Mouse (Mus musculus) frontal cortex, adult (tissue): ENCODE results near the gene Fezf1.

Source experiments
- ATAC-seq: cut with Nextera tagmentation; 2 replicates; pipeline ENCODE4 v1.9.2; 2017; ENCODE audit warnings: mild to moderate bottlenecking, moderate library complexity, mixed read lengths; ENCODE audit not compliant: low TSS enrichment

The Fezf1 gene

GRCm38 (mm10) chr6:23247512-23248312 lies 450 bp downstream of the Fezf1 start:
- no peak for ATAC-seq

DNA sequence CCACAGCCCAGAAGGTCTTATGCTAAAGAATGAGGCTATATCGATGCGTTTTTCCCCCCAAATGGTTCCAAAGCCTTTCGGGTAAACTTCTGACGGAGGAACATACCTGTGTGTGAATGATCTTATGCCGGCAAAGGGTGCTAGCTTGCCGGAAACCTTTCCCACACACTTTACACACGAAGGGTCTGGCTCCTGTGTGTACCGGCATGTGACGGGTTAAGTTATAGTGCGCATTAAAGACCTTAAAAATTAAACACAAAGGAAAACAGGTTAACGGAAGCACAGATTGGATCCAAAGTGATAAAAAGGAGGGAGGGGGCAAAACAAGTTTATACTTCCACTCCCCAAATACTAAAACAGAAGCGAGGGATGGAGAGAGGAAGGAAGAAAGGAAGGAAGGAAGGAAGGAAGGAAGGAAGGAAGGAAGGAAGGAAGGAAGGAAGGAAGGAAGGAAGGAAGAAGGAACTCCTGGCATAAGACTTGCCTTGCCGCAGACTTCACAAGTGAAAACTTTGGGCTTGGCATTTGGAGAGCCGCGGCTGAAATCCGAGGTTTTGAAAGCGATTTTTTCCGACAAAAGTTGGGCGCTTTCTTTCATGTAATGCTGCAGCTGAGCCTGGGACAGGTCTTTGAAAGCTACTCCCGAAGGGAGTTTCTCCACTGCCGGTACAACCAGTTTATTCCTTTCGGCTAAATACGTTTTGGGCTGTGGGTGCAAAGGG lies 1.2 kb downstream of the Fezf1 start:
- ATAC-seq = no peak

GRCm38 (mm10) chr6:23246061-23246789 lies 1.9 kb downstream of the Fezf1 start:
- ATAC-seq = no peak

- ATAC-seq = no peak
Observed at GRCm38 (mm10) chr6:23245545-23246011, 2.6 kb downstream of the Fezf1 start.

- no peak for ATAC-seq
Observed at GRCm38 (mm10) chr6:23245121-23245520, 3.0 kb downstream of the Fezf1 start.

DNA sequence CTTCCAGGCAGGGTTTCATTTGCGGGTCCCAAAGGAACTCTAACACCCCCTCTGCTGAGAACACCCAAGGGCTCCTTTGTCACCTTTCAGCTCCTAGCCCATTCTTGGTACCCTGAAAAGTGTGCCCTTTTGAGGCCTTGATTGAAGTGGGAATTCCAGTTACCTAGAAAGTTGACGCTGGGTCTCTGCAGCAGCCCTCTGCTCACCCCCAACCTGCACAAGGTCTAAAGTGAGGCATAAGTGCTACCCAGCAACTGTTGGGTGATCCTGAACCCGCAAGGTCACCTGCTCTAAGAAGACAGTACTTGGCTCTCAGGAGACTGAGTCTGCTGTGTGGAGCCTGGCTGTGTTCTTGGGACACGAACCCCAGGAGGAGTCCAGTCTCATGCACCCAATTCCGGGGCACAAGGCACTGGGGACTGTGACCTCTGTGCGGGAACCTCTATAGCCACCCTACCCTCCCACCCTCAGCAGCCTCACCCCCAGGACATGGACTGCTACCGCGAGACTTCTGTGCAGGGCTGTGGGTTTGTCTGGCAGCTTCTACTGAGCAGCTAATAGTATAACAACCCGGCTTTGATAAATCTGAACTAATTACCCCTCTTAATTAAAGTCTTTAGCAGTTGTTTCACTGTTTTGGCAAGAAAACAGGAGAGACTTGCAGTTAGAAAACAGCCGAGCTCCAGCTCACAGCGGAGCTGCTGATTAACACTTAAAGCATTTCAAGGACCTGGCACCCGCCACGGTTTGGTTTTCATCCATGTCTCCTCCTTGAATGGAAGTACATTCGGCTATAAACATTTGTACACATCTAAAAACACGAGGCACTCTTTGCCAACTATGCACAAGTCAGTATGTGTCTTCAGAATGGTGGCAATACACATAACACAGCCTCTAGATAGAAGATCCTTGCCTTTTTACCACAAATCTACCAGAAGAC lies 4.1 kb downstream of the Fezf1 start:
- ATAC-seq = no peak

DNA sequence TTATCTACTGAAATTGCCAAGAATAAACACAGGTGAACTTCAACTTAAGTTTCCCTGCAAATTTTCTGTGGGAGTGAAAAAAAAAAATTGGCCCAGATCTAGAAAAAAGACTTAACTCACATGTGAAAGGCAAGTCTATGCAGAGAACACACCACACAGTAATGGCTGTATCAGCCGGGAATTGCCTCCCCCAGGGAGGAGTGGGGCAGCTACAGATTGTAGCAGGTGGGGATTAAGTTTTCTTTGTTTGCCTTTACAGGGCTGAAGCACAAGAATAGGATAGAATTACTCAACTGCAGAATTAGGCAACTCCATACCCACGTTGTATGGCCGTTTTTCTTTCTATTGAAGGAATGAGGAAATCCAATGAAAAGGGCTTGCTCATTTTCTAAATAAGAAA lies 36.7 kb downstream of the Fezf1 start:
- ATAC-seq = no peak

GRCm38 (mm10) chr6:23207791-23208190 lies 40.4 kb downstream of the Fezf1 start:
- ATAC-seq = no peak

DNA sequence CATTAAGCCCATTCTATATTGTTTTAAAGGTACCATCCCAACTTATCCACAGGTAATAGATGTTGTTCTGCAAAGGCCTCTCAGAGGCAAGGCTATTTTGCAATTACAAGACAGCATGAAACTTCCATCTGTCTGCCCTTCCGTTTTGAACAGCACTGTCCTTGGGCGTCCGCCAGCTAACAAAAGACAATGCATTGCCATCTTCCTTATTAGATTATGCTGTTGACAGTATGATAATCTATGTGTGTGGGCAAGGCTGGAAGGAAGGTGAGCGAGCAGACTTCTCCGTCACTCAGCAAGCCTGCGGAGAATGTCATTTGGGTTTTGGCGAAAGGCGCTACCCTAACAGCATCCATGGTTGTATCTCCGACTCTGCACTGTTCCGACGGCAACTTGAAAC lies 45.5 kb downstream of the Fezf1 start:
- ATAC-seq = no peak
